Mouse (Mus musculus) T-helper 17 cell (primary cell): Measurements from ENCODE around the gene Podnl1.

Experiments
- in situ Hi-C, 2 experiments: fragments of 300-600 bp; cut with MboI, MseI; formaldehyde crosslinking; loops; 1 replicate in 1 of 2; 2 replicates in 1 of 2; pipeline ENCODE4 v1.15.1; 2025; ENCODE audit warnings: high pct_unique_total_duplicates in 2 of 2

The Podnl1 gene

DNA sequence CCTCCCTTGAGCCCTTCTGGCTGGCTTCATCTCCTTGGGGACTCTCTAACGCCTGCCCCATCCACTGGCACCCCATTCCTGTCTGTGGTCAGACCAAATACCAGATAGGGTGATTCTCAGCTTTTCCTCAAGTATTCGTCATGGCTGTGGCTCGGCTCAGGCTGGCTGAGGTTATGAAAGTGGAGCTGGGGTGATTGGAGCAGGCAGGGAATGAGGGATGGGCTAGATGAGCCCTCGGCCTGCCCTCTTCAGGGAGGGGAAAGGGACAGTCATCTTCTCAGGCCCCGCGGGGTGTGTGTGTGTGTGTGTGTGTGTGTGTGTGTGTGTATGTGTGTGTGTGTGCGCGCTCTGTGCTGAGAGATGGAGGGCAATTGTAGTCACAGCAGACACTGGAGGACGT lies at the start of gene Podnl1:
Gene Podnl1 (plus strand): TSS at position 334 of the 400 bp plus-strand sequence.
- in situ Hi-C loops: no loop called here

- in situ Hi-C loops: no loop called here
Observed at GRCm38 (mm10) chr8:84076412-84076811, 49.4 kb upstream of the Podnl1 start.

- in situ Hi-C loops: no loop called here
Observed at GRCm38 (mm10) chr8:84076849-84077248, 48.9 kb upstream of the Podnl1 start.

- in situ Hi-C loops: no loop called here
Observed at GRCm38 (mm10) chr8:84079206-84079605, 46.6 kb upstream of the Podnl1 start.

- in situ Hi-C loops: loop anchor here in 1 of 2 experiments (10.0 kb wide), 1 partner anchor 1979 kb away; no protein-coding TSS in a partner anchor
Observed at GRCm38 (mm10) chr8:84083829-84084241, 42.0 kb upstream of the Podnl1 start.

DNA sequence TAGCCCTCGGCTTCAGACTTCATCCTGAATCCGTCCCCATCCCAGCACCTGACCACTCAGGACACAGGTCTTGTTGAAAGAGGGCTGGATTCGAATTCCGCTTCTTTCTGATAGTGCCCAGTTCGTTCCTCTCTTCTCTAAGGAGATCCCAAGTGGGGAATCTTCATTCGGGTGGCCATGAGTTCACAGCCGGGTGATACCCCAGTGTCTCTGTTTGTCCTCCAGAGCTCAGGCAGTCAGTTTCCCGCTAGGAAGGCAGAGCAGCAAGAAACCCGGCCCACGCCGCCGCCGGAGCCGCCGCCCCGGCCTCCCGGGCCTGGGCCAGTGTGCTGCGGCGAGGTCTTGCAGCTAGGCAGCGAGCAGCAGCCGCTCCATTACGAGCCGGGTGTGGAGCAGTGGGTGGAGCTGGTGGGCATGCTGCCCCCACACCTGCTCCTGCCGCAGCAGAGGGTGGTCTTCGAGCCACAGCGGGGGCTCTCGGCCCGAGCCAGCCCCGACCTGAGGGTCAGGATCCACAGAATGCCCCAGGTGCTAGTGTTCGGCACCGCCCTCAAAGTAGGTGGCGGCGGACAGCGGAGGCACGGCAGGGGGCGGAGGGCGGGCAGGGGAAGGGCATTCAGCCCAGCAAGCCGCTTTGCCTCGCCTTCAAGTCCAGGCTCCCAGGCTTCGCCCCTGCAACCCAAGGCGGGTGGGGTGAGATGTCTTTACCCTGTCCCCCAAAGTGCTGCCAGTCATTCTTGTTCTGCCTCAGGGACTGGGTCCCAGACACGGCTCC lies 41.3 kb upstream of the Podnl1 start:
- in situ Hi-C loops: loop anchor here in 1 of 2 experiments (10.0 kb wide), 1 partner anchor 1980 kb away; no protein-coding TSS in a partner anchor

DNA sequence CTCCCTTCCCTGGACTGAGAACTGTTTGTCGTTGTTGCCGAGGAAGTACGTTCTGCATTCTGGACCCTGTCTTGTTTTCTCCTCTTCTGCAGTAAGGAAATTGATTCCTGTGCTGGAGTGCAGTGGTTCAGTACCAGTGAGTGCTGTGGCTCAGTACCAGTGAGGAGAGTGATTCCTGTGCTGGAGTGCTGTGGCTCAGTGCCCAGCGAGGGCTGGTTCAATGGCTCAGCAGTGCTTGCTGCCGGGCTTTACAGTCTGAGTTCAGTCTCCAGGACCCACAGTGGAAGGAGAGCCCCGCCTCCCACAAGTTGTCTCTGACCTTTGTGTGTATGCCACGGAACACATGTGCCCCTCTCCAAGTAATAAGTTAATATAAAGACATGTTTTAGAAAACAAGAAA lies 38.6 kb upstream of the Podnl1 start:
- in situ Hi-C loops: loop anchor here in 1 of 2 experiments (10.0 kb wide), 1 partner anchor 1982 kb away; no protein-coding TSS in a partner anchor

DNA sequence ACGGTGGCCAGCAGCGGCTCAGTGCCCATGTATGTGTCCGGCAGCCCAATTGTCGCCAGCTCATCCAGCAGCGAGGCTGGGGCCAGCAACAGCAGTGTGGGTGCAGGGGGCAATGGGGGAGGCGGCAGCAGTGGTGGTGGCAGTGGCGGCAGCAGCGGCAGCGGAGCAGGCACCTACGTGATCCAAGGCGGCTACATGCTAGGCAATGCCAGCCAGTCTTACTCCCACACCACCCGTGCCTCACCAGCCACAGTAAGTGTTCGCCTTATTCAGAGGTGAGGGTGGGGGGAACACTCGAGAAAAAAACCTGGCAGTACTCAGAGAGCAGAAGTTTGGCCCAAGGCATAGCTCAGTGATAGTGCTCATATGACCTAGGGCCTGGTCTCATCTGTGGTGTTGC lies 38.0 kb upstream of the Podnl1 start:
- in situ Hi-C loops: loop anchor here in 1 of 2 experiments (10.0 kb wide), 1 partner anchor 1983 kb away; no protein-coding TSS in a partner anchor

DNA sequence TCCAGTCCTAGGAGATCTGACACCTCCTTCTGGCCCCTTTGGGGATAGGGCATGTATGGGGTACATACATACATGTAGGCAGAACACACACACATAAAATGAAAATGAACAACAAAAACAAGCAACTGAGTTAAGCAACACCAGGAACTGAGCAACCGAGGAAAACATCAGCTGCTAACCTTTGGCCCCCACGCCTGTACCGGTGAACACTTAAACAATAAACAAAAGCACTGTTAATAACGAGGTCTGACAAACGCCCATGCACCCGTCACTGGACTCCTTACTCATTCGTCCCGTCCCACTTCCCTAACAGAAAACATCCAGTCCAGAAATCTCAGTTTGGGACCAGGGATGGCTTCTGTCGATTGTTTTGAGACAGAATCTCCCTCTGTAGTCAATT lies 36.5 kb upstream of the Podnl1 start:
- in situ Hi-C loops: loop anchor here in 1 of 2 experiments (10.0 kb wide), 1 partner anchor 1984 kb away; no protein-coding TSS in a partner anchor

DNA sequence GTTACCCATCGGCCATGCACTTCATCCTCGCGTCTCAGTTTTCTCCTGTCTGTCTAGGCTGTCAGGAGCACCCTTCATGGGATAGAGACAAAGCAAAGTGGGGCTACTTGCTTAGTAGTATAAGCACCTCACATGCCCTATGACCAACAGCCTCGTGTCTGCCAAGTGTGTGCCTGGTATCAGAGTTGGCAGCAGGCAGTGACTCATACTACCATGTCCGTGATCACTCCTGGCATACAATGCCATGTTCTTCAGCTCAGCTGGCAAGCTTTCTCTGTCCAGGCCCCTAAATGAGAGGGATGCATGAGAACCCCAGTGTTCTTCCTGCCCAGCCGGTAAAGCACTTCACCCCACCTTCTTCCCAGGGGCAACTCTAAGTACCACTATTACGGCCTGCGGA lies 35.2 kb upstream of the Podnl1 start:
- in situ Hi-C loops: no loop called here

DNA sequence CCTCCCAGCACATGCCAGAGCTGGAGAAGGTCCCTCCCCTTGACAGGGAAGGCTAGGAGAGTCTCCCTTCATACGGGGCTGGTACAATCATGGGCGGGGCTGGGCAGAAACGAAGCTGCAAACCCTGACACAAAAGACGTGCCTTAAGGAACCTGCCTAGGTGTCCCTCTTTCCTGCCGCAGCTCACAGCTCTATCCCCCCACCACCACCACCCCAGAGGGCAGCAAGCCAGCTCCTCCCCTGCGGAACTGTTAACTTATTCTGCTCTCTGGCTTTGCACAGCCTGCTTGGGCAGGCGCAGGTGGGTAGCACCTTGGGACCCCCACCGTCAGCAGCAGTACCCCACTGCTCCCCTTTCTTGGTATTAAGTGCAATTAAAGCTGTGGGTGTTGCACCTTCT lies 29.7 kb upstream of the Podnl1 start:
- in situ Hi-C loops: loop anchor here in 1 of 2 experiments (5.0 kb wide), 1 partner anchor 39 kb away; no protein-coding TSS in a partner anchor

GRCm38 (mm10) chr8:84098376-84098775 lies 27.4 kb upstream of the Podnl1 start:
- in situ Hi-C loops: loop anchor here in 1 of 2 experiments (5.0 kb wide), 1 partner anchor 41 kb away; no protein-coding TSS in a partner anchor

- in situ Hi-C loops: loop anchor here in 1 of 2 experiments (25.0 kb wide), 2 partner anchors 914 to 1339 kb away; partner anchors contain the start of gene Zfp330
Observed at GRCm38 (mm10) chr8:84101476-84102270, 24.1 kb upstream of the Podnl1 start.

DNA sequence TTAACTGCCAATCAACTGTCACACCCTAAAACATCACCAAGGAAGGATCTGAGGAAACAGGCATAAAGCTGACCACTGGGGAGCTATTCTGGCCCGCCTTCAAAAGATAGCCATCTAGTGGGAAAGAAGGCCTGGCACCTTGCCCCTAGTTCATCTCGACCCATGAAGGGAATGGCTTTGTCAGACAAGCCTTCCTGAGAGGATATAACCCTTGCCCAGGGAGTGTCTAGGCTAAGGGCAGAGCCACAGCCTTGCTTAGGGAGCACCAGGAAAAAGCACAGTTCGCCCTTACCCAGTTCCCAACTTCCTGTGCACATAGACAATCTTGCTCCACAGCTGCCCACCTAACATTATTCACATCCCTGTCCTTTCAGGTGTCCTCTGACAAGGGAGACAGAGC lies 22.2 kb upstream of the Podnl1 start:
- in situ Hi-C loops: loop anchor here in 1 of 2 experiments (25.0 kb wide), 2 partner anchors 916 to 1341 kb away; partner anchors contain the start of gene Zfp330

GRCm38 (mm10) chr8:84104221-84104620 lies 21.6 kb upstream of the Podnl1 start:
- in situ Hi-C loops: loop anchor here in 1 of 2 experiments (25.0 kb wide), 2 partner anchors 917 to 1342 kb away; partner anchors contain the start of gene Zfp330

DNA sequence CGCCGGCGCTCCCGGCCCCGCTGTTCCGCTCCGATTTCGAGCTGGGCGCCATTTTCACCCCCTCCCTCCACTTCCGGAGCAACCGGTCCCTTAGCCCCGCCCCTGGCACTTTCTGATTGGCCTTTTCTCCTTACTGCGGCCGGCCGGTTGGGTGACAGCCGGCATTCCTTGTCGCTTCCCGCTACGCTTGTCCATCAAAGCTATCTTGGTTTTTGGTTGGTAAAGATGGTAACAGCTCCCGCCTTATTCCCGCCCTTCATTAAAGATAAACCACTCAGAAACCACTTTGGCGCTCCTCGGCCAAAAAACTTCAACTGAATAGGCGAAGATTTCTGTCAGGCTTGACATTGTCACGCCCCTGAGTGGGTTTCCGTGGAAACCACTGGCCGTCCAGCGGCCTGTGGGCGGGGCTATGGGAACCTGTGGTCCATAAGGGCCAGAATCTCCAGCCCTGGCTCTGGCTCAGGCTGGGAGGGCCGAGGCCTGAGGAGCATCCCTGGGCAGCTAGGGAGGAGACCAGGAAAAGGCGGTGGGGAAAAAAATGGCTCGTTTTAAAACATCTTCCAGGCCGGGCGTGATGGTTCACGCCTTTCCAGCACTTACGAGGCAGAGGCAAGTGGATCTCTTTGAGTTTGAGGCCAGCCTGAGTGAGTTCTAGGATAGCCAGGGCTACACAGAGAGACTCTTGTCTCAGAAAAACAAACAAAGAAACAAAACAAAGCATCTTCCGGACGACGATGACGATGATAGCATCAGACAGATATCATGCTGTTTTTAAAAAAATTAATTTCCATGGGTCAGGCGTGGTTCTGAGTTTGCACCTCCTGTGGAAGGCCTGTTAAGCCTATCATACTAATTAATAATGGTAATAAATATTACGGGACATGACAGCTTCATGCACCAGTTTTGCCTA lies 20.8 kb upstream of the Podnl1 start, which contains the start of gene Dcaf15:
Gene Dcaf15 (minus strand): TSS at position 72 of the 913 bp plus-strand sequence.
- in situ Hi-C loops: loop anchor here in 1 of 2 experiments (25.0 kb wide), 2 partner anchors 918 to 1343 kb away; partner anchors contain the start of gene Zfp330

GRCm38 (mm10) chr8:84105676-84106075 lies 20.1 kb upstream of the Podnl1 start:
- in situ Hi-C loops: loop anchor here in 1 of 2 experiments (25.0 kb wide), 2 partner anchors 918 to 1343 kb away; partner anchors contain the start of gene Zfp330

DNA sequence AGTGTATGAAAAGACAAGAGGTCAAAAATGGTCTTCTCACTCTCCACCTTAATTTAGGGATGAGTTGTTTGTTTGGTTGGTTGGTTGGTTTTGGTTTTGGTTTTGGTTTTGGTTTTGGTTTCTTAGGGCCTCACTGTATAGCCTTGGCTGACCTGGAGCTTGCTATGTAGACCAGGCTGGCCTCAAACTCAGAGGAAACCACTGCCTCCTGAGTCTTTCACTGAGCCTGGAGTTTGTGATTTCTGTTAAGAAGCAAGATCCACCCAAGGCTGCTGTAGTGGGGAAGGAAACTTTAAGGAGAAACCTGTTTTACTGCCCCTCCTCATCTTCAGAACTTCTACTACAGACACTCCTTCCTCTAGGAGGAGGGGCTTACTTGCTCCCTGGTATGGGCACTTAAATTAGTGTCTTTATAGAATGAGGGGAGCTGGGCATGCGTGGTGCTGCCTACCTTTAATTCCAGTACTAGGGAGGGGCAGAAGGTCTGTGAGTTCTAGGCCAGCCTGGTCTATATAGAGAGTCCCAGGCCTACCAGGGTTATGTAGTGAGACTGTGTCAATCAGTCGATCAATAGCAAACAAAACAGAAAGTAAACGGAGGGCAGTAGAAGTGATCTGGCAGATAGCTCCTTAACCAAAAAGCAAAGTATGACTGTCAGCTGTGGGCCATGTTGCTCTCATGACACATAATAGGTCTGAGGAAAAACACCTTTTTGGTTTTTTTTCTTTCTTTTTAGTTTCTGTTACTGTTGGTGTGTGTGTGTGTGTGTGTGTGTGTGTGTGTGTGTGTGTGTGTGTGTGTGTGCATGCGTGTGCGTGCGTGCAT lies 19.4 kb upstream of the Podnl1 start:
- in situ Hi-C loops: loop anchor here in 1 of 2 experiments (25.0 kb wide), 2 partner anchors 919 to 1344 kb away; partner anchors contain the start of gene Zfp330

DNA sequence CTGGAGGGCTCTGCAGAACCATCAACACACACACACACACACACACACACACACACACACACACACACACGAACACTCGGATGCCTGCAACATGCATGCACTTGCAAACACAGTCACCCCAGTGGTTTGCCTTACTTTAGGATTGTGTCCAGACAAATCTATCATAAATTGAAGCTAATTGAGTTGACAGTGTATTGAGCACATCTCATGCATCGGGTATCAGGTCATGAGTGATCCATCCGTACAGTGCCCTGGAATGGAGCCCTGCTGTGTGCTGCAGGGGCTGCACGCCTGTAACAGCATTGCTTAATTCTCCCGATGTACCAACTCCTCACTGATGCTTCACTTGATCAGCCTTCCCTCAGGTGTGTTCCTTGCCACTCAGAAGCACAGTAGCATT lies 10.1 kb upstream of the Podnl1 start:
- in situ Hi-C loops: loop anchor here in 1 of 2 experiments (25.0 kb wide), 2 partner anchors 928 to 1353 kb away; partner anchors contain the start of gene Zfp330
